Mouse (Mus musculus): ENCODE results near the gene Tut4.

DNA sequence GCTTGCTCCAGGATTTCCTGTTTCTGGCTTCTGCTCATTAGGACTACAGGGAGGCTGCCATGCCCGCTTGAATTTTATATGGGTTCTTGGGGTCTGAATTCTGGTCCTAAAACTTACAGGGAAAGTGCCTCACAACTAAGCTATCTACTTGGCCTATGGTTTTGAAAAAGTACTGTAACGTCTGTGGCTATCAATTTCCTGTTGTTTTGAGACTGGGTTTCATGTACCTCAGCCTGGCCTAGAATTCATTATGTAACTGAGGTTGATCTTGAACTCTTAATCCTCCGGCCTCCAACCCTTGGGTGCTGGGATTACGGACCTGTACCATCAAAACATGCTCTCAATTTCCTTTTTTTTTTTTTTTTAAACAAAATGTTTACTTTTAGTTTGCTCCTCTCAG lies 25.0 kb upstream of the Tut4 start:
- no peak for TF ChIP-seq USF1 (IDR thresholded peaks at IDR 0.05; ENCODE audit: low read depth)
- no peak for TF ChIP-seq CTCF (IDR thresholded peaks at IDR 0.05; ENCODE audit: control insufficient read depth, insufficient read depth, insufficient read length)
